Mouse (Mus musculus): Measurements from ENCODE around the gene Rnf11.

Rnf11 gene

DNA sequence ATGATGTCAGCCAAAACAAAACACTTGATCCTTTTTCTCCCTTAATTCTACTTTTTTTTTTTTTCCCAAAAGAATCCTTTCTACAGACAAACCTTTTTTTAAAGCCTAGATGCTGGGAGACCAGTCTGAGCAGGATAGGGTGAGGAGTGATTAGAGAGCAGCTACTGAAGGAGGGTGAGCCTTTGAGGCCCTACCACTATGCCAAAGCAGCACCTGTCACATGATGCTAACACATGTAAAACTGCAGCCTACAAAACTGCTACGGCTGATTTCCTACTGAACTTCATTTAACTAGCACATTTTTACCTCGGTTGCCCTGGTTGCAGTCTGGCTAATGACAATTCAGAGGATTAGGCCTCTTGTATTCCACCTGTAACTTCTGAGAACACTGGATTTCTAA lies 39.6 kb downstream of the Rnf11 start:
- DNase-seq (ENCODE audit: low spot score in 2 of 2): no peak

DNA sequence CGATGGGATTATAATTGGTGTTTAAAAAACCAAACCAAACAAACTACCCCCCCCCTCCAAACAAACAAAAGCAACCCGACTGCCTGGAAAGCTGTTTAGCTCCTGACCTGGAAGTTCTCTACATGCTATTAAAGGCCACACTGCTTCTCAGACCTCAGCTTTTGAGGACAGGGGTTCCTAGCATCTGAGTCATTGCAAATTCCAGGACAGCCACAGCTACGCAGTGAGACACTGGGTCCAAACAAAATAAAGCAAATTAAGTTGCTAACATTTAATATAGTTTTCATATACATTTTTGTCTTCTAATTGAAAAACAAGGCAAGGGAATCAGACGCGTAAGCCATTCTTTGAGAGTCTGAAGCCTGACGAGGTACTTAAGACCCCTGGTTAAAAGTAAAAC lies 40.1 kb downstream of the Rnf11 start:
- DNase-seq (ENCODE audit: low spot score in 2 of 2): no peak

DNA sequence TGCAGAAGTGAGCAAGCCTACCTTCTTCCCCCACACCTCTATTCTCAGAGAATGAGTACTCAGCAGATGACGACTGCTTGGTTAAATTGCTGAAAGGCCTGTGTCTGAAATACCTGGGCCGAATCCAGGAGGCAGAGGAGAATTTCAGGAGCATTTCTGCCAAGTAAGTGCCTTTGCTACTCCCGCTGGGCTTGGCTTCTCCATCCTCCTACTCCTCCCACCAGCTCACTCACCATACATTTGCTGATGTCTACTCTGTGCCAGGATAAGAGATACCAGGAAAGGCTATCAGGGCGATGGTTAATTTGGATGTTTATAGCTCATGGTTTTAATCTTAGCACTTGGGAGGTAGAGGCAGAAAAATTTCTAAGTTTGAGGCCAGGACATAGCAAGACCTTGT lies 41.9 kb downstream of the Rnf11 start:
- peak in 1 of 2 experiments; percentile 39 for DNase-seq (ENCODE audit: low spot score in 2 of 2)

DNA sequence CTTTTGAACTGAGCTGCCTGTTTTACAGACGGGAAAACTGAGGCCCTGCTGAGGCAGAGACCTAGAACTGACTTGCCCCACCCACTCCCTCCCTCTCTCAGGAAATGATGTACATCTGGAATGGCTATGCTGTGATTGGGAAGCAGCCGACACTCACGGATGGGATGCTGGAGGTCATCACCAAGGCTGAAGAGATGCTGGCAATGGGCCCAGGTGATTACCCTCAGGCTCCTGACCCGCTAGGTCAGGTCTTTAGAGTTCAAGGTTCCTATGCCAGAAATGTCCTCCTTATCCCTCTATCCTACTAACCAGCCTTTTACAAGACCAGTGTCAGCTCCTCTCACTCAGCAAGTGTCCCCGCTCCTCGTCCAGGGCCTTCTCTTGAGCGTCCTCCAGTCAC lies 42.4 kb downstream of the Rnf11 start:
- DNase-seq (ENCODE audit: low spot score in 2 of 2): no peak

DNA sequence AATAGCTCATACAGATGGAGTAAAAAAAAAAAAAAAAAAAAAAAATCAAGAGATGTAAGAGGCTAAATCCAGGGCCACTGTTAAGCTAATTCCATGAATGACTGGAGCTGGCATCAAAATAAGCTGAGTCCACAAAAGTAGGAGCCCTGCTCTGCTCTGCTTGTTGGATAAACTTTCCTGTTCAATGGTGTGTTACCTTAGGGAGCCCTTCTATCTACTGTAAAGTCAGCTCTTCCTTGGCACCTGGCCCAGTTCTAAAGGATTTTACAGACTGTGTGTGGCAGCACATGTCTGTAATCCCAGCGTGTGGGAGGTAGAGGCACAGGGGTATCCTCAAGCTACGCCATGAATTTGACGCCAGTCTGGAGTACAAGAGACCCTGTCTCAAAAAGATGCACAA lies 43.5 kb downstream of the Rnf11 start:
- no peak for DNase-seq (ENCODE audit: low spot score in 2 of 2)

DNA sequence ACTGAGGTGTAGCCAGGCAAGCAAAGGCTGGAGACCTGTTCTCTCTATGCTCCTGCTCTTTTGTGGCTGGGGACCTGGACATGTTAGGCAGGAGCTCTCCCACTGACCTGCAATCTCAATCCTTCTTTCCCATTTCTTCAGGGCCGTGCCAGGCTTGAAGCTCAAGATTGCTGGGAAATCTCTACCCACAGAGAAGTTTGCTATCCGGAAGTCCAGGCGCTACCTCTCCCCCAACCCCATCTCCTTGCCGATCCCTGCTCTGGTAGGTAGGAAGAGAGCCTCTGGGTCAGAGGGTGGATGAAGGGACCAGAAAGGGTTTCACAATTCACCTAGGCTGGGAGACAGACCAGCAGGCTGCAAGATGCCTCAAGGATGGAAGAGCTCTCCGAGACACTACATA lies 44.1 kb downstream of the Rnf11 start:
- no peak for DNase-seq (ENCODE audit: low spot score in 2 of 2)

DNA sequence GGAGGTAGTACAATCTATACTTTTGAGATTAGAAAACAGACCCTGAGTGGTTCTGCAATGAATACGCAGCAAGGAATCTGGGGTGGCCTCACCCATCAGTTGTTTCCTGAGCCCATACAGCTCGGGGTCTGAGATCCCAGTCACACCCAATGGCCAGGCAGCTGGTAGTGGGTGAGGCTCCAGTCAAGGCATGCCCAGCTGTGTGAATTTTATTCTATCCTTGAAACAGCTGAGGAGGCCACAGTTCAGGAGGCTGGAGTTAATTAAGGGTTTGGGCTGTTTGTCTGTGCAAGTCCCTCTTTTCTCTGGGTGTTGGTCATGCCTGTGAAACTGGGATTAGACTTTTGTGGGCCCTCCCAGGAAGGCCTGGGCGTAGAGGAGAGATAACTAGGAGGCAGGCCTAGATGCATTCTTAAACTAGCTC lies 44.7 kb downstream of the Rnf11 start:
- no peak for DNase-seq (ENCODE audit: low spot score in 2 of 2)

DNA sequence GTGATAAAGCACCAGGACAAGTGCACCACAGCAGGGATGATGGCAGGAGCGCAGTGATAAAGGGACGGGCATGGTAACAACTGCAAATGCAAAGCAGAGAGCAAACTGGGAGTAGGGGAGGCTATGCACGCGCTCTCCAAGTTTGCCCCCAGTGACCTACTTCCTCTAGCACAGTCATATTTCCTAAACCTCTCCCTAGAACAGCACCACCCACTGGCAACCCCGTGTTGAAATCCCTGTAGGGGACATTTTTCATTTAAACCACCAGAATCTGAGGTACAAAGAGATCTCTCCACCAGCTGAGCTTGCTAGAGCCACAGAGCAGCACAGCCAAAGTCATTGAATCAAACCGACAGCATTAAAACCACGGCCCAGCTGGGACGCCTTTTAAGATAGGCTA lies 45.4 kb downstream of the Rnf11 start:
- DNase-seq (ENCODE audit: low spot score in 2 of 2): no peak

DNA sequence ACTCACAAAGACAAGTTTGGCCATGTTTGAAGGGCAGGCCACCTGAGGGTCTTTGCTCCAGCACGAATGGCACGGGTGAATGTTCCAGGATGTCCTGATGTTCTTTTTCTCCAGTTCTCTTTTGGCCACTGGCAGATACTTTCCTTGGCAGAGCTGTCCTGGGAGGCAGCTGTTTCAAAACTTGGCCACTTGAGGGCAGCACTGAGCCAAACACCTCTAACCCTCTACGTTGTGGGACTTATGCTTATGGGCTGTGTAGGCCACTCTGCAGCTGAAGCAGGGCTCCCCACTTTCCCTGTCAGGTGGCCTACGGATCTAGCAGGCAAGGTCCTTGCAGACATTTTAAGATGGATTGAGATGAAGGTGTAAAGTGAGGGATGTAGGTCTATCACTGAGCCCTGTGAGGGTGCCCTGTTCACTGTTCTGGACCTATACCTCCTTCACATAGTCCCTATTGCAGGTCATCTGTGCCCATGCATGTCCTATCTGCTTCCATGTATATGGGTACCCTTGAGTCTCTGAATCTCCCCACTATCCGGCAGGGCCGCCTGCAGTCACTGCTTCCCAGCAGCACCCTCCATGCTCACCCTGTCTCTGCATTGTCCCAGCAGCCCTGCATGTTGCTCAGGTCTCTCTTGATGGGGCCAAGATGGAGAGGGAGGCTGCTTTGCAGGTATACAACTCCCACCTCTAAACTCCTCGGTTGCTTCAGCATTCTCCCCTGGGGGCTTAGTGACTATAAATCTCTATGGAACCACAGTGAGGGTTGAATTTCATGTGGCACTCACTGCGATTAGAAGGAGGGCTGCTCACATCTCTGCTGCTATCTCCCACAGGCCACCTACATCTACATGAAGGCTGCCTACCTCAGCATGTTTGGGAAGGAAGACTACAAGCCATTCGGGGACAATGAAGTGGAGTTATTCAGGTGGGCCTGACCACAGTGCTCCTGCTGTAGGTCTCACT lies 46.3 kb downstream of the Rnf11 start:
- no peak for DNase-seq (ENCODE audit: low spot score in 2 of 2)

DNA sequence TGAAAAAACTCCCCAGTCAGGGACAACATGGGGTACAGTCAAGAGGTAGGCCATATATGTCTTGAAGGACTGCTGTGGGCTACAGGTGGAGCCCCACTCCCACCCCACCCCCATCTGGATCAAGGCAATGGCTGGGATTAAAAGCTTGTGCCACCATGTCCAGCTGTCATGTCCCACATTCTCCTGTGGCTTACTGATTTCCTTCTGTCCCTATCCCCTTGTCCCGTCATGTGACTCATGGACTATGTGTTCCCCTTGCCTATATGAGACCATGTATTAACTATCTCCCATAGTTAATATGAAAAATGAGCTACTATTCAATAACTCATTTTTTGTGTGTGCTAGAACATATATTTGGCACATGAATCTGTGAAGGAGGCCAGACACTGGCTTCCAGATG lies 50.3 kb downstream of the Rnf11 start:
- no peak for DNase-seq (ENCODE audit: low spot score in 2 of 2)

DNA sequence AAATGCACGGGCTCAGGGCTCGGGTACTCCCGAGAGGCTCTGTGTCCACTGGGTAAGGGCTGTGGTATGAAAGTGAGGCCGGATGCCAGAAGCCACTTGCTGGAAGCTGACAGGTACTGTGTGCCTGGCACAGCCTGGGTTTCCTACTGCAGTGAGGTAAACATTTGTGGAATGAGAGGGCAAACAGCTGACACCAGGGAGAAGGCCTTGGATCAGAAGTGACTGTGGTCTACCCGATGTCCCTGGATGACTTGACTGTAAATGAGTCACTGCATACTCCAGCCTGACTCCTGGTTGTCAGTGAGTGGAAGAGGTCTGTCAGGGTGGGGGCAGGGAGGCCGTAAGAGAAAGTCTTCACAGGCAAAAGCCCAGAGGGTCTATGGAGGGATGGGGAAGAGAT lies 50.9 kb downstream of the Rnf11 start:
- no peak for DNase-seq (ENCODE audit: low spot score in 2 of 2)

DNA sequence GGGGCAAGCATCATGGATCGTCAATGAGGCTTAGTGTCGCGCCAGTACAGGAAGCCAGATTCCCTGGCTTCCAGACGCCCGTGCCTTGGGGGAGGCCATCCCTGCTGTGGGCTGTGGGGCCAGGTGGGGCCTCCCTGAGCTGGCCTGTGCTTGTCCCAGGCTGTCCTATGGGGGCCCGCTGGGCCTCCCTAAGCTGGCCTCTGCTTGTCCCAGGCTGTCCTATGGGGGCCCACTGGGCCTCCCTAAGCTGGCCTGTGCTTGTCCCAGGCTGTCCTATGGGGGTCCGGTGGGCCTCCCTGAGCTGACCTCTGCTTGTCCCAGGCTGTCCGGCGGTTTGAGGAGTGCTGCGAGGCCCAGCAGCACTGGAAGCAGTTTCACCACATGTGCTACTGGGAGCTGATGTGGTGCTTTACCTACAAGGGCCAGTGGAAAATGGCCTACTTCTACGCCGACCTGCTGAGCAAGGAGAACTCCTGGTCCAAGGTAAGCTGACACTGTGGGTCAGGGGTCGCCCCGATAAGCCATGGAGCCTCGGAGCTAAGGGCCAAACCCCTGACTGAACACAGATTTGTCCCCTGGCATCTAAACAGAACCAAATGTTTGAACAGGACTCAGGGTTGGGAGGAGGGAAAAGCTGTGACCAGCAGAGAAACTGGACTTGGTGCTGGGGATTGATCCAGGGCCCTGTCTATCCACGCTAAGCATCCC lies 51.7 kb downstream of the Rnf11 start:
- DNase-seq (ENCODE audit: low spot score in 2 of 2): no peak

DNA sequence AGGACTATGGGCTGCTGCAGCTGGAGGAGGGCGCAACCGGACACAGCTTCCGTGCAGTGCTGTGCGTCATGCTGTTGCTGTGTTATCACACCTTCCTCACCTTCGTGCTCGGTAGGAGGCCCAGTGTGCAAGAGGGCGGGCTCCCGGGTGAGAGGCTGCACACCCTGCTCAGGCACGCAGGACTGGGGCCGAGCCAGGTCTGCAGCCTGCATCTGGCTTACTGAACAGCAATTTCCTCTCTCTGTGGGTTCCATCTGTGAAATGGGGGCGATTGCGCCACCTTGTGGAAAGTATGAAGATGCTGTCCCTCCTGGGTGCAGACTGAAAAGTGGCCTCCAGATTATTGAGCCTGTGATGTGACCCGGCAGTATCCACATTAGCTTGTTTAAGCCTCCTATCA lies 53.7 kb downstream of the Rnf11 start:
- no peak for DNase-seq (ENCODE audit: low spot score in 2 of 2)

DNA sequence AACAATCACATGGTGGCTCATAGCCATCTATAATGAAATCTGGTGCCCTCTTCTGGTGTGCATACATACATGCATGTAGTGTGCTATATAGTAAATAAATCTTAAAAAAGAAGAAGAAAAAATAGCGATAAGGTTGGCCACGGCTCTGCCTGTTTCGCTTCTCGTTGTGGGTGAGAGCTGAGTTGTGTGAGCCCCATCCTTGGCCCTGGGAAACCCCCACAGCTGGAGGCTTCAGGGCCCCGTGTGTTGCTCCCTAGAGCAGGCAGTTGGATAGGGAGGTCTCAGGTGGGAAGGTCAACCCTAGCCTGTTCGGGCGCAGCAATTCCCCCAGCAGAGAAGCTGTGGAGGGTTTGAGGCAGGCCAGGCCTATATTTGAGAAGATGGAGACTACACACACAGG lies 54.3 kb downstream of the Rnf11 start:
- no peak for DNase-seq (ENCODE audit: low spot score in 2 of 2)

DNA sequence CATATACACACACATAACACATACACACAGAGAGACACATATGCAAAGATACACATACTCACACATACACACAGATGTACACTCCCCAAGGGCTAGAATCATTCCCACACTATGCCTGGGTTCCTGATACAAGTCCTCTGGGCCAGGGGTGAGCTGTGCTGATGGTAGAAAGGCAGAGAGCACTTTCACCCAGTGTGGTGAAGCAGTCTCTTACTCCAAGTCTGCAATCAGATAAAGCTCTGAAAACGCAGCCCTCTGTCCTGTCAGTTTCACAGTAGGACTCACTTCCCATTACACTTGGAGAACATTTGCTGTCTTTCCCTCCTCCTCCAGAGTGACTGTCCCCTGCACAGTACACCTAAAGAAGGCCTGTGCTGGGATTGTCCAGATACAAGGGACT lies 57.5 kb downstream of the Rnf11 start:
- no peak for DNase-seq (ENCODE audit: low spot score in 2 of 2)

DNA sequence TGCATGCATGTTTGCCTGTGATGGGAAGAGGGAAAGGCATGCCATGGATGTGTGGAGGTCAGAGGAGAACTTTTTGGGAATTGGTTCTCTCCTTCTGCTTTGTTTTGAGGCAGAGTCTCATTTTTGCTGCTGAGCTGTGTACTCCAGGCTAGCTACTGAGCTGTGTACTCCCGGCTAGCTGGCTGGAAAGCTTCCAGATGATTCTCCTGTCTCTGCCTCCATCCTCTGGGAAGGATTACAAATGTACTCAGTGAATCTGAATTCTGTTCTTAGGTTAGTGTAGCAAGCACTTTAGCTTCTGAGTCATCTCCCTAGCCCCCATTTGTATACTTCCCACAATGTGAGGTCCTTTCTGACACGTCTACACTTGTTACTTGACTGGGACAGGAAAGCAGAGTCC lies 61.1 kb downstream of the Rnf11 start:
- no peak for DNase-seq (ENCODE audit: low spot score in 2 of 2)

DNA sequence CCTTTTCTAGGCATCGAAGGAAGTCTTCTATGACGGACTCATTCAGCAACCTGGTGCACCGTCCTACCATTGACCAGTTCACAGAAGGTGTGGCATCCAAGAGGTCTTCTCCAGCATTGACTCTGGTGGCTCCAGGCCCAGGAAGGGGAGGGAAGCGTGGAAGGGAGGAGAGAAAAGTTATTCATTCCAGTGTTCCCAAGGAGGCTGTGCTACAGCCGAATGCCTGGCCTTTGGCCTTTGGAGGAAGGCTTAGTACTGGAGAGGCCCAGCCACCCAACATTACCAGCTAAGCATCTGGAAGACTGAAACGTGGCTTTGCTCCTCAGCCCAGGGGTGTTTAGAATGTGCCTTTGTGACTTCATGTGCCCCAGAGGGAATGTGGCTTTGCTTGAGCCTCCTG lies 62.1 kb downstream of the Rnf11 start:
- no peak for DNase-seq (ENCODE audit: low spot score in 2 of 2)

DNA sequence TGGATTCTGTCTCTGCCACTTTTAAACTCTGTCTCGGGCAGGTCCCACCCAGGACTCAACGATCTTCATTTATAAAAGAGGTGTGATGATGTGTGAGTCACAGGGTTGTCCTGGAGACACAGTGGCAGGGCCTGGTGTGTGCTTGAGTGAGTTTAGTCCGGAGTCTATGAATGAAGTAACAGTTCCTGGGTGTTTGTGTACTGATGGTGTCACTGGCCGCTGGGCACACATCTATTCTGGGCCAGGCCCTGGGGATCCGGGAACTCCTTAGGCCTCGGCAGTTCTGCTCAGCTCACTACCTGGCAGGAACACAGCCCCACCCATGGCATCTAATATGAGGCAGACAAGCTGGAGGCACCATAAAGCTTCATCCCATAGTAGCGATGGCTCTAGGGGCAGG lies 62.9 kb downstream of the Rnf11 start:
- no peak for DNase-seq (ENCODE audit: low spot score in 2 of 2)

DNA sequence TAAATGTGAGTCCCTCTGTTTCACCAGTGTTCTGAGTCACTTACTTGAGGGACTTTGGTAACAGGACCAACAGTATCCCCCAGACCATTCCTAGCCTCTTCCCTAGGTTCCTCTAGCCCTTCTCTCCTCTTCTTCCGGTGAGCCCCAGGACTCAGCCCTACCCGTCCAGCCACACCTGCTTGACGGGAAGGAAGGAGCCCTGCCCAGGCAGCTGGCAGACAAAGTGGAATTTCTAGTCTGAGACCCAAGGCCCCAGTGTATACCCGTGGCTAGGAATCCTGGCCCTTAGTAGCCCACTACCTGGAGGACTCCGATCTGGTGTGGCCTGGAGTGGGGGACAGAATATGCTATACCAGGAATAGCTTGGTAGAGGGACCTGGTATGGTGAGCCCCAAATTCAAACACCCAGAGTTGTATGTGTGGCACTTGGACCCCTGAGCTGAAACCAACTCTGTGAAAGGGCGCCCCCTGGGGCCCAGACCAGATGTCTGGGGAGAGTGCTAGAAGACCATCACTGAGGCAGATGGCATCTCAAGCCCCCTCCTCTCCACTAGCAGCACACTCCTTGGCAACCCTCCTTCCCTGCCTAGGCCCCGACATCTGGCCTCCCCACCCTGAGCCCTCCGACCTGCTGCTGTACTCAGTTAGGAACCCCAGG lies 64.3 kb downstream of the Rnf11 start:
- DNase-seq (ENCODE audit: low spot score in 2 of 2): no peak

DNA sequence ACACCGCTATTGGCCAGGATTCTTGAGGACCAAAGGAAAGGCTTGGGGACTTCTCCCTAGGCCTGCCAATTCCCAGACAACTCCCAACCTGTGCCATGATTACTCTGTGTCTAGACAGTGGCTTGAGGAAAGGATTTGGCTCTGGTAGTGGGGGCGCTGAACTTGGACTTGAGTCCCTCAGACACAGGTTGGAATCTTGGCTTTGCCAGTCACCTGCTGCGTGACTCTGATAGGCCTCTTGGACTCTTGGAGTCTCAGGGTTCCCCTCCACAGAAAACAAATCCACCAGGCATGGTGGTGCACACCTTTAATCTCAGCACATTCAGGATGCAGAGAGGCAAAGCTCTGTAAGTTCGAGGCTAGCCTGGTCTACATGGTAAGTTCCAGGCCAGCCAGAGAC lies 65.0 kb downstream of the Rnf11 start:
- no peak for DNase-seq (ENCODE audit: low spot score in 2 of 2)

DNA sequence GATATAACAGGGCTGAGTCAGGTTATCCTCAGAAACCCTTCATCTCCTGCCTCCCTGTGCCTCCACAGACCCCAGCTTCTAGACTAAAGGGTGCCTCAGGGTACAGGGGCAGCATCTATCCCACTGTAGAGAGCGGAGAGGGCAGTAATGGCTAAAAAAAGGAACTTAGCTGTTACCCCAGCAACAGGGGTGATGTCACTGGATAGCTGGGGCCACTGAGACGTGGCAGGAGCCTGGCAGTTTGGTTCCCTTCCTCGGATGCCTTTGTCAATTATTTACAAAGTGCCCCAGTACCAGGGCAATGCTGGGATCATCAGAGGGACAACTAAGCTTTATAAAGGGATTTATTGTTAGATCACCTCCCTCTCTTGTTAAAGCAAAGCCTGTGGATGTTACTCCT lies 65.5 kb downstream of the Rnf11 start:
- DNase-seq (ENCODE audit: low spot score in 2 of 2): no peak

DNA sequence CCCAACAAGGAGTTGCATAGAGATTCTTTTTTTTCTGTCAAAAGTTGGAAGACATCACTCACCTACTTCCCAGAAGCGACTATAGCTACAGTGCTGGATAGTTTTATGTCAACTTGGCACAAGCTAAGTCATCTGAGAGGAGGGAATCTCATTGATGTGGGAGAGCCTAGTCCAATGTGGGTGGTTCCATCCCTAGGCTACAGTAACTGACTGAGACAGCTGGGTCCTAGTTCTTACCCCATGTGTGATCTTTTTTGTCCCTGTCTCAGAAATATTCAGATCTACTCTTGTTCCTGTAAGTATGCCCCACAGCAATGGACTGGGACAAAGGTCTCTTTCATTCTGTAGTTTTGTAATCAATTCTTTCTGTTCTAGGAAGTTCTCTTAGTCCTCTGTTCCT lies 66.5 kb downstream of the Rnf11 start:
- DNase-seq (ENCODE audit: low spot score in 2 of 2): no peak

DNA sequence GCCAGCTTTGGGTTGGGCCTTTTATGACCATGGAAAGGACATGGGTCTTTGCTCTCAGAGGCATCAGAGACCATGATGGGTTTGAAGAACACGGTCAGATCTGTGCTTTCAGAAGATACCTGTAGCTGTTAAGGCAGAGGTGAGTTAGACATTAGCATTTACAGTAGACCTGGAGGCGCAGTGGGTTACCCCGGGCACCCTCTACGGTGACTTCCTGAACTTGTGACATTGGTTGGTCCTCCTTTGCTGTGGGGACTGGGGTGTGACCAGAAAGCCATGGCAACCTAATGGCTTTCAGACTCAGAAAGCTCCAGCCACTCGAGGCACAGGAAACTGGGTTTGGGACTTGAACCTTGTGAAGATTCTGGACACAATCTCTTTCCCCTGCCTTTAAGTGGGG lies 72.3 kb downstream of the Rnf11 start:
- no peak for DNase-seq (ENCODE audit: low spot score in 2 of 2)
